Mouse (Mus musculus) forelimb bud, embryonic 11.5 days (tissue): ENCODE results near the gene Ttc23.

Source experiments
- DNase-seq: peaks from one replicate; pipeline ENCODE4 v3.0.0-alpha.2; 2012; ENCODE audit warnings: low read depth, low spot score

Gene Ttc23

GRCm38 (mm10) chr7:67647277-67647676 is at the start of gene Ttc23:
Gene Ttc23, plus strand, starts transcription at chr7:67647410.
- peak; percentile 90 for DNase-seq

- peak; percentile 20 for DNase-seq
These were observed 49.2 kb upstream of the Ttc23 start for GRCm38 (mm10) chr7:67598050-67598449.

- DNase-seq = no peak
These were observed 42.1 kb upstream of the Ttc23 start for GRCm38 (mm10) chr7:67605114-67605513.

- no peak for DNase-seq
These were observed 41.0 kb upstream of the Ttc23 start for GRCm38 (mm10) chr7:67606250-67606649.

GRCm38 (mm10) chr7:67607669-67608347 is 39.4 kb upstream of the Ttc23 start:
- DNase-seq = no peak

- DNase-seq = no peak
These were observed 38.7 kb upstream of the Ttc23 start for GRCm38 (mm10) chr7:67608348-67609024.

GRCm38 (mm10) chr7:67613795-67614463 is 33.3 kb upstream of the Ttc23 start:
- DNase-seq = no peak

GRCm38 (mm10) chr7:67614464-67614861 is 32.7 kb upstream of the Ttc23 start:
- no peak for DNase-seq

GRCm38 (mm10) chr7:67616890-67617289 is 30.3 kb upstream of the Ttc23 start:
- no peak for DNase-seq

- DNase-seq = no peak
These were observed 29.6 kb upstream of the Ttc23 start for GRCm38 (mm10) chr7:67617646-67618045.

- peak; percentile 68 for DNase-seq
These were observed 28.9 kb upstream of the Ttc23 start for GRCm38 (mm10) chr7:67618316-67618715.

GRCm38 (mm10) chr7:67619836-67620235 is 27.4 kb upstream of the Ttc23 start:
- no peak for DNase-seq

- DNase-seq = no peak
These were observed 25.1 kb upstream of the Ttc23 start for GRCm38 (mm10) chr7:67622151-67622550.

GRCm38 (mm10) chr7:67626671-67627070 is 20.5 kb upstream of the Ttc23 start:
- no peak for DNase-seq

- DNase-seq = peak; percentile 40
These were observed 17.5 kb upstream of the Ttc23 start for GRCm38 (mm10) chr7:67629681-67630080.

GRCm38 (mm10) chr7:67630817-67631216 is 16.4 kb upstream of the Ttc23 start:
- DNase-seq = peak; percentile 86

GRCm38 (mm10) chr7:67632380-67632779 is 14.8 kb upstream of the Ttc23 start:
- no peak for DNase-seq

- DNase-seq = no peak
These were observed 13.0 kb upstream of the Ttc23 start for GRCm38 (mm10) chr7:67634210-67634609.

- no peak for DNase-seq
These were observed 11.0 kb upstream of the Ttc23 start for GRCm38 (mm10) chr7:67636161-67636560.

- no peak for DNase-seq
These were observed 8.2 kb upstream of the Ttc23 start for GRCm38 (mm10) chr7:67639006-67639405.

- DNase-seq = no peak
These were observed 4.3 kb upstream of the Ttc23 start for GRCm38 (mm10) chr7:67642955-67643354.

GRCm38 (mm10) chr7:67644291-67644690 is 2.9 kb upstream of the Ttc23 start:
- no peak for DNase-seq
